Mouse (Mus musculus): ENCODE measurements around the gene Fam189a1. TPM values are rescaled to one million over a fixed set of nuclear protein-coding genes. Genes with fewer than 3 reads are reported as not detected.

The Fam189a1 gene
- polyA plus RNA-seq, 1 experiment = not detected

DNA sequence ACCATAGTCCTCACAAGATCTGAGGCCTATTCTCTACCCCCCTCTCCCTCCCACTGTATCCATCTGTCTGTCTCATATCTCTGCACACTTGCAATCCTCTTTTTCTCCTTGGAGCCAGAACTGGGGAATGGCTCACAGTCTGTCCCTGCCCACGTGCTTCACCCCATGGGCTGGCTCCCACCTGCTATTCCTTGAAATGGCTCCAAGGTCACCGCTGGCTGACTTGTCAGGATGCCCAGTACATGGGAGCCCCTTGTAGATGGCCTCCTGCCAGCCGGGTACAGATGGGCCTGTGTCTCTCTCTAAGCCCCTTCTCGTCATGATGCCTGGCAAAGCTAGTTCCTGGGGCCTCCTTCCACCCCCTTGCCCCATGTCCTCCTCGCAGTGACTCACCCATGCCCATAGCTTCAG is 428.2 kb downstream of the Fam189a1 start:
- Histone ChIP-seq H3K9me3 (replicated peaks; ENCODE audit: control insufficient read depth, insufficient read depth, low read length, poor library complexity, severe bottlenecking) (no peaks in the 10 kb centered on the region), H3K36me3 (ENCODE audit: control insufficient read depth, insufficient read depth, low read length, poor library complexity, severe bottlenecking) (no peaks in the 10 kb centered on the region), H3K27ac (ENCODE audit: insufficient read depth, low read length) (no peak overlapping the region), H3K4me1 (ENCODE audit: control insufficient read depth, insufficient read depth, low read length) (no peaks in the 10 kb centered on the region), H3K27me3 (ENCODE audit: control insufficient read depth, insufficient read depth, low read length, poor library complexity, severe bottlenecking) (no peaks in the 10 kb centered on the region), H3K4me3 (ENCODE audit: low read depth, low read length) (no peak overlapping the region), H3K9ac (ENCODE audit: low read depth, poor library complexity, severe bottlenecking) (no peak overlapping the region)
- no peak for TF ChIP-seq POLR2A (IDR thresholded peaks at IDR 0.05; ENCODE audit: insufficient read depth, low read length)

DNA sequence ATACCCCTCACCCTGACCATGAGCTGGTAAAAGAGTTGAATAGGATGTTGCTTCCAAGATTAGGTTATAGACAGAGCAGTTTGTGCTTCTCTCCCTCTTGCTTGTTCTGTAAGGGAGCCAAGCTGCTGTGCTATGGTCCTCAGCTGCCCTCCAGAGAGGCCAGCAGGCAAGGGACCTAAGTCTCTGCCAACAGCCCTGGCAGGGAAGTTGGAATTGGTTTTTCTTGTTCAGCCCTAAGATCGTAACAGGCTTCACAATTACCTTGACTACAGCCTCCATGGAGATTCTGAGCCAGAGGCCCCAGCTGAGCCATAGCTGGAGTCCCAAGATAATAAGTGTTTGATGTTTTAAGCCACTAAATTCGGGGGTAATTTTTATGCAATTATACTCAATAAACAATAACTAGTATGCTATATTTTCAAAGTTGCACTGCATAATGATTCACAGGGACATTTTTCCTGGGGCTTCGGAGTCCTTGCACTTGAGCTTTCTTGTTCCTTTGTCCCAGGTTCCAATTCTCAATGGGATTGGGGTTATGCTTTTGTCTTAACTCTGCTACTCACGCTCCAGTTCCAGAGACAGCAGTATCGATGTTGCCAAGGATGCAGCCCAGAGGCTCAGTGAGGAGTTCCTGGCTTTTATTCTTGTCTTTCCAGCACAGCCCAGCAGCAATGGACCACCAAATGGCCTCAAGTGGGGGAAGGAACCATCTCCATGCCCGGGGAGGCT is 430.2 kb downstream of the Fam189a1 start:
- H3K9ac ChIP-seq (ENCODE audit: low read depth, poor library complexity, severe bottlenecking) = no peak overlapping the region
- H3K27ac ChIP-seq (ENCODE audit: insufficient read depth, low read length) = no peak overlapping the region
- H3K4me3 ChIP-seq (ENCODE audit: low read depth, low read length) = no peak overlapping the region
- TF ChIP-seq POLR2A (IDR thresholded peaks at IDR 0.05; ENCODE audit: insufficient read depth, low read length) = no peak
- H3K36me3 ChIP-seq (ENCODE audit: control insufficient read depth, insufficient read depth, low read length, poor library complexity, severe bottlenecking) = no peaks in the 10 kb centered on the region
- no peaks in the 10 kb centered on the region for H3K4me1 ChIP-seq (ENCODE audit: control insufficient read depth, insufficient read depth, low read length)
- H3K9me3 ChIP-seq (replicated peaks; ENCODE audit: control insufficient read depth, insufficient read depth, low read length, poor library complexity, severe bottlenecking) = no peaks in the 10 kb centered on the region
- no peaks in the 10 kb centered on the region for H3K27me3 ChIP-seq (ENCODE audit: control insufficient read depth, insufficient read depth, low read length, poor library complexity, severe bottlenecking)

DNA sequence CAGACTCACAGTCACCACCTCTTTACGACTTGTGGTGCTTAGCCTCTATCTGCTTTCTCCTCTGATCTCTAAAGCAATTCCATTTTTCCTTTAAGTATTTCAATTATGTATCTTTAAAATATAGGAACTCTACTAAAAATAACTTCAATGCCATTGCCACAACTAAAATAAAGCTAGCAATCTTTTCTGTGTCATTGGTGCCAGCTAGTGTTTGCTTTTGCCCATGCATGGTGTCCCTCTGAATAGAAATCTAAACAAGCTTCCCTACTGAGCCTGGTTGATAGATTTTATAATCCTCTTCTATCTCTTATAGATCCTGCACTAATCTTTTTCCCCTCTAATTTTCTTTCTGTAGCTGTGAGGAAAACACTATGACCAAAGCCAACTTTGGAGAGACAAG is 432.0 kb downstream of the Fam189a1 start:
- Histone ChIP-seq H3K9ac (ENCODE audit: low read depth, poor library complexity, severe bottlenecking) (no peak overlapping the region), H3K4me3 (ENCODE audit: low read depth, low read length) (no peak overlapping the region), H3K36me3 (ENCODE audit: control insufficient read depth, insufficient read depth, low read length, poor library complexity, severe bottlenecking) (no peaks in the 10 kb centered on the region), H3K27me3 (ENCODE audit: control insufficient read depth, insufficient read depth, low read length, poor library complexity, severe bottlenecking) (no peaks in the 10 kb centered on the region), H3K27ac (ENCODE audit: insufficient read depth, low read length) (no peak overlapping the region), H3K4me1 (ENCODE audit: control insufficient read depth, insufficient read depth, low read length) (no peaks in the 10 kb centered on the region), H3K9me3 (replicated peaks; ENCODE audit: control insufficient read depth, insufficient read depth, low read length, poor library complexity, severe bottlenecking) (no peaks in the 10 kb centered on the region)
- no peak for TF ChIP-seq POLR2A (IDR thresholded peaks at IDR 0.05; ENCODE audit: insufficient read depth, low read length)
- no peak for TF ChIP-seq EP300 (IDR thresholded peaks at IDR 0.05; ENCODE audit: insufficient read depth, low read depth, low read length)
- no peak for TF ChIP-seq CTCF (IDR thresholded peaks at IDR 0.05; ENCODE audit: low read depth, low read length)

DNA sequence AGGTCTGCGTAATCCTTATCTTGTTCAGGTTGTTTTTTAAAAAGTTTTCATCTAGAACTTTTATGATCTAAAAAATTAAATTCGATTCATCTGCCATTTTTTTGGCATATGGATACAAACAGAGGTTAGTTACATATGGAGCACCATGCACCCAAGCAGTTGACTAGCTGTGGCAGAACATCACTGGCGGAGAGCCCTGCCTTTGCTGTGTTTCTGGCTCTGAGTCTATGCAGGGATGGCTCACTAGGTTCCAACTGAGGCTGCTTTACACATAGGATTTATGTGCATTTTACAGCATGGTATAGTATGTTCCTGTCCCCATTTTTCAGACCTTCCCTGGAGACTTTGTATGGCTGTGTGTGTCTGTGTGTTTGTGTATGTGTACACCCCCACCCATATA is 433.1 kb downstream of the Fam189a1 start:
- H3K4me1 ChIP-seq (ENCODE audit: control insufficient read depth, insufficient read depth, low read length) = no peaks in the 10 kb centered on the region
- H3K9ac ChIP-seq (ENCODE audit: low read depth, poor library complexity, severe bottlenecking) = no peak overlapping the region
- no peaks in the 10 kb centered on the region for H3K36me3 ChIP-seq (ENCODE audit: control insufficient read depth, insufficient read depth, low read length, poor library complexity, severe bottlenecking)
- no peak overlapping the region for H3K27ac ChIP-seq (ENCODE audit: insufficient read depth, low read length)
- H3K4me3 ChIP-seq (ENCODE audit: low read depth, low read length) = no peak overlapping the region
- no peaks in the 10 kb centered on the region for H3K9me3 ChIP-seq (replicated peaks; ENCODE audit: control insufficient read depth, insufficient read depth, low read length, poor library complexity, severe bottlenecking)
- H3K27me3 ChIP-seq (ENCODE audit: control insufficient read depth, insufficient read depth, low read length, poor library complexity, severe bottlenecking) = no peaks in the 10 kb centered on the region
- TF ChIP-seq CTCF (IDR thresholded peaks at IDR 0.05; ENCODE audit: low read depth, low read length) = no peak
- no peak for TF ChIP-seq POLR2A (IDR thresholded peaks at IDR 0.05; ENCODE audit: insufficient read depth, low read length)
- no peak for TF ChIP-seq EP300 (IDR thresholded peaks at IDR 0.05; ENCODE audit: insufficient read depth, low read depth, low read length)

DNA sequence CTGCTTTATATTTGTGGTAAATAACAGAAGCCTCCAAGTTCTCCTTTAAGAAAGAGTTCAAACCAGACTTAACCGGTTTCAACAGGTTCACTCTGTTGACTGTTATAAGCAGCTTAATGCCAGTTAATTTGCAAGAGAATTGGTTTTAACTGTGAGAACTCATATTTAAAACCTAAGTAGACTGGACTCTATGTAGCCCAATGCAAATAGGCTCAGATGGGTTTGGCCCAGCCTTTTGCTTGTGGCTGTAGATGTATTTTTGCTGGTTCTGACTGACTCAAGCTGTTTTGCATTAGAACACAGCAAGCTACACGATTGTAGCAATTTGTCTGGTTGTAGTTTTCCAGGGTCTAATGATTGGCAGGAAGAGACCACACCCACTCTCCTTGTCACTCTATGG is 440.1 kb downstream of the Fam189a1 start:
- no peaks in the 10 kb centered on the region for H3K36me3 ChIP-seq (ENCODE audit: control insufficient read depth, insufficient read depth, low read length, poor library complexity, severe bottlenecking)
- H3K9ac ChIP-seq (ENCODE audit: low read depth, poor library complexity, severe bottlenecking) = no peak overlapping the region
- H3K27me3 ChIP-seq (ENCODE audit: control insufficient read depth, insufficient read depth, low read length, poor library complexity, severe bottlenecking) = no peaks in the 10 kb centered on the region
- no peak overlapping the region for H3K4me3 ChIP-seq (ENCODE audit: low read depth, low read length)
- no peaks in the 10 kb centered on the region for H3K9me3 ChIP-seq (replicated peaks; ENCODE audit: control insufficient read depth, insufficient read depth, low read length, poor library complexity, severe bottlenecking)
- H3K27ac ChIP-seq (ENCODE audit: insufficient read depth, low read length) = no peak overlapping the region
- TF ChIP-seq POLR2A (IDR thresholded peaks at IDR 0.05; ENCODE audit: insufficient read depth, low read length) = no peak
- TF ChIP-seq CTCF (IDR thresholded peaks at IDR 0.05; ENCODE audit: low read depth, low read length) = no peak
- TF ChIP-seq EP300 (IDR thresholded peaks at IDR 0.05; ENCODE audit: insufficient read depth, low read depth, low read length) = no peak
- H3K4me1 ChIP-seq (ENCODE audit: control insufficient read depth, insufficient read depth, low read length) = no peaks in the 10 kb centered on the region

DNA sequence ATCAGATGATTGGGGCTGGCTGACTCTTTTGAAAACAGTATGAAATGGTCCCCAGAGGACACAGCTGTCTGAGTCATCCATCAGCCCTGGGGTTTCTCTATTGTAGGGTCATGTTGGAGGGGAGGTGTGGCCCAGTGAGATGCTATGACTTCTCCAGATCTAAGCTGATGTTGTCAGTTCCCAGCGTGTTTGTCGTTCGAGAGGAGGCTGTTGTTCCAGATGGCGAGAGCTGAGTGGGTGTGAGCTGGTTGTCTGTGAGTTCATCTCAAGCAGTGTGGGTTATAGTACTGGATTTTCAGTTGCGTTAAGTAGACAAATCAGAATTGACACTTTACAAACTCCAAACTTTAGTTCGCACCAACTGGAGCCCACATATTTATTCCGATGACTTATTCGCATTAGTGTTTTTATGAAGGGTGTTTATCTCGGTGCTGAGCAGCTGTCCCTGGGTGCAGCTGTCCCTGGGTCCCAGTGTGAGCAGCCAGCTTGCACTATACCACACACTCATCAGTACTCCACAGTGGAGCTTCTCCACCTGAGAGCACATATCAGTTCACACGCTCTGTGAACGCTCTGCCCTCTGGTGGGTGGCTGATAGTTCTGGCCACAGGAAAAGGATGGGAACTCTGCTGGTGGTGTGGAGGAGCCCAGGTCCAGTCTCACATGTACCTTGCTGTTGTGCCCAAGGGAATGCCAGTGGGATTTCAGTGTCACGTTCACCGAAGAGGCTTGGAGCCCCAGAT is 446.7 kb downstream of the Fam189a1 start:
- Histone ChIP-seq H3K36me3 (ENCODE audit: control insufficient read depth, insufficient read depth, low read length, poor library complexity, severe bottlenecking) (no peaks in the 10 kb centered on the region), H3K9me3 (replicated peaks; ENCODE audit: control insufficient read depth, insufficient read depth, low read length, poor library complexity, severe bottlenecking) (no peaks in the 10 kb centered on the region), H3K4me1 (ENCODE audit: control insufficient read depth, insufficient read depth, low read length) (no peaks in the 10 kb centered on the region), H3K27me3 (ENCODE audit: control insufficient read depth, insufficient read depth, low read length, poor library complexity, severe bottlenecking) (no peaks in the 10 kb centered on the region), H3K27ac (ENCODE audit: insufficient read depth, low read length) (no peak overlapping the region), H3K4me3 (ENCODE audit: low read depth, low read length) (no peak overlapping the region), H3K9ac (ENCODE audit: low read depth, poor library complexity, severe bottlenecking) (no peak overlapping the region)
- TF ChIP-seq POLR2A (IDR thresholded peaks at IDR 0.05; ENCODE audit: insufficient read depth, low read length) (no peak), CTCF (IDR thresholded peaks at IDR 0.05; ENCODE audit: low read depth, low read length) (no peak), EP300 (IDR thresholded peaks at IDR 0.05; ENCODE audit: insufficient read depth, low read depth, low read length) (no peak)

All from ES-Bruce4 (cell line).